Mouse (Mus musculus) neural tube, embryonic 14.5 days (tissue): ENCODE data around the gene Dll1. TPM values are rescaled to one million over a fixed set of nuclear protein-coding genes. Genes with fewer than 3 reads are reported as not detected.

ENCODE experiments used
- ATAC-seq: fragments of 200-750 bp; cut with Nextera tagmentation; 2 replicates; pipeline ENCODE4 v1.8.0; 2017; ENCODE audit warnings: low read depth, mild to moderate bottlenecking, moderate TSS enrichment, moderate library complexity
- H3K27ac ChIP-seq: fragments of 300-500 bp; sonication (generic); 2 replicates; pipeline ENCODE4 v1.5.1; 2014; ENCODE audit warnings: low read depth, mild to moderate bottlenecking, control low read depth, low read length, moderate library complexity, mixed read lengths
- H3K27me3 ChIP-seq: fragments of 300-500 bp; sonication (generic); 2 replicates; pipeline ENCODE4 v1.6.1; 2014; ENCODE audit warnings: low read length; ENCODE audit not compliant: control insufficient read depth, insufficient read depth
- H3K36me3 ChIP-seq: fragments of 300-500 bp; sonication (generic); 2 replicates; pipeline ENCODE4 v1.6.1; 2014; ENCODE audit warnings: low read length, mixed read lengths; ENCODE audit not compliant: control insufficient read depth, insufficient read depth
- H3K4me1 ChIP-seq: fragments of 300-500 bp; sonication (generic); 2 replicates; pipeline ENCODE4 v1.6.1; 2014; ENCODE audit warnings: low read length; ENCODE audit not compliant: control insufficient read depth, insufficient read depth
- H3K4me2 ChIP-seq: fragments of 300-500 bp; sonication (generic); 2 replicates; pipeline ENCODE4 v1.6.1; 2014; ENCODE audit warnings: mild to moderate bottlenecking, low read depth, low read length, control low read depth
- H3K4me3 ChIP-seq: fragments of 300-500 bp; sonication (generic); 2 replicates; pipeline ENCODE4 v1.5.1; 2014; ENCODE audit warnings: low read depth, low read length, control low read depth, mixed read lengths
- H3K9ac ChIP-seq: fragments of 300-500 bp; sonication (generic); replicated peaks from 2 replicates; pipeline ENCODE4 v1.6.1; 2014; ENCODE audit warnings: low read depth, mild to moderate bottlenecking, control low read depth, low read length, mixed read lengths
- H3K9me3 ChIP-seq: fragments of 300-500 bp; sonication (generic); 2 replicates; pipeline ENCODE4 v1.6.1; 2016; ENCODE audit warnings: low read length; ENCODE audit not compliant: control insufficient read depth
- WGBS: fragments of 180-500 bp; shearing (Covaris S2); extraction: QIAGEN DNeasy Blood & Tissue Kit; methylation state at CpG from one replicate; pipeline ENCODE4 v1.1.7; 2014; 5-methylcytosine and 5-hydroxymethylcytosine counted together
- polyA plus RNA-seq: library from polyadenylated mRNA; unstranded; fragments of >200 nt; fragmentation: Nextera tagmentation; extraction: Ambion mirVana; gene quantifications from 2 replicates; pipeline ENCODE4 v1.2.1, GENCODE M21; 2014

Dll1 gene
- polyA plus RNA-seq, 1 experiment from 2014 or later = 15.1 TPM

- no peak overlapping the region for H3K4me3 ChIP-seq
- H3K4me1 ChIP-seq = no peaks in the 10 kb centered on the region
- H3K4me2 ChIP-seq = no peak overlapping the region
- no peaks in the 10 kb centered on the region for H3K27me3 ChIP-seq
- ATAC-seq = no peak
- 93% methylated on average over 10 of the region's 10 CpGs for WGBS
- no peaks in the 10 kb centered on the region for H3K9me3 ChIP-seq
- no peak overlapping the region for H3K27ac ChIP-seq
- no peak overlapping the region for H3K9ac ChIP-seq
- peaks cover 57% of the 10 kb centered on the region for H3K36me3 ChIP-seq
Observed at GRCm38 (mm10) chr17:15409261-15409660, 32.6 kb upstream of the Dll1 start.

- 95% methylated on average over 2 of the region's 2 CpGs for WGBS
- Histone ChIP-seq H3K27ac (no peak overlapping the region), H3K27me3 (no peaks in the 10 kb centered on the region), H3K9ac (no peak overlapping the region), H3K4me2 (no peak overlapping the region), H3K9me3 (no peaks in the 10 kb centered on the region), H3K4me1 (no peaks in the 10 kb centered on the region), H3K36me3 (peaks cover 69% of the 10 kb centered on the region), H3K4me3 (no peak overlapping the region)
- ATAC-seq = no peak
Observed at GRCm38 (mm10) chr17:15406576-15406975, 29.9 kb upstream of the Dll1 start.

- Histone ChIP-seq H3K36me3 (peaks cover 31% of the 10 kb centered on the region), H3K4me3 (no peak overlapping the region), H3K27ac (no peak overlapping the region), H3K9me3 (no peaks in the 10 kb centered on the region), H3K27me3 (no peaks in the 10 kb centered on the region), H3K9ac (no peak overlapping the region), H3K4me1 (peaks cover 11% of the 10 kb centered on the region), H3K4me2 (no peak overlapping the region)
- WGBS = 97% methylated on average over 17 of the region's 17 CpGs
- ATAC-seq = no peak
Observed at GRCm38 (mm10) chr17:15401716-15402115, 25.0 kb upstream of the Dll1 start.

- Histone ChIP-seq H3K36me3 (no peaks in the 10 kb centered on the region), H3K4me1 (peaks cover 13% of the 10 kb centered on the region), H3K27me3 (no peaks in the 10 kb centered on the region), H3K4me2 (peak within 1 kb of the TSS; percentile 52), H3K9me3 (no peaks in the 10 kb centered on the region), H3K9ac (peak within 1 kb of the TSS; percentile 89), H3K4me3 (peak within 1 kb of the TSS; percentile 69), H3K27ac (peak within 1 kb of the TSS; percentile 84)
- WGBS = under 1% methylated on average over 31 of the region's 31 CpGs
- ATAC-seq = peak; percentile 97
Observed at GRCm38 (mm10) chr17:15395997-15396675, 19.5 kb upstream of the Dll1 start, which contains the start of gene Fam120b. TSS of gene Fam120b (plus strand) at chr17:15396202.

DNA sequence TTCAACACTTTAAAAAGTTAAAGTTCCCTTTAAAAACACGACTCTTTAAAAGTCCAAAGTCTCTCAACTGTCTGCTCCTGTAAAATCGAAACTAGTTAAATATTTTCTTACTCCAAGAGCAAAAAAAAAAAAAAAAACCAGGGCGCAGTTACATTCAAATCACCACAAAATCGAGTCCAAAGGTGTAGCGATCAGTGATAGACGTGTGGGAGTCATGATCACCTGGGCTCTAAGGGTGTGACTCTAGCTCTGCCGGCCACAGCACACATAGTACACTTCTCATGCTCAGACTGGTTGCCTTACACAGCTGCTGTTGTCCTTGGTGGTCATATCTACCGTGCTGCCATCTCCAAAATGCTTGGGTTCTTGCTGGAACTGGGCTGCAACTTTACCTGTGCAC is 12.7 kb upstream of the Dll1 start:
- H3K4me3 ChIP-seq = no peak overlapping the region
- H3K27ac ChIP-seq = no peak overlapping the region
- H3K4me1 ChIP-seq = no peaks in the 10 kb centered on the region
- H3K9me3 ChIP-seq = no peaks in the 10 kb centered on the region
- no peak for ATAC-seq
- H3K27me3 ChIP-seq = no peaks in the 10 kb centered on the region
- H3K36me3 ChIP-seq = no peaks in the 10 kb centered on the region
- no peak overlapping the region for H3K9ac ChIP-seq
- WGBS = 81% methylated on average over 8 of the region's 8 CpGs
- no peak overlapping the region for H3K4me2 ChIP-seq

GRCm38 (mm10) chr17:15388892-15389291 is 12.2 kb upstream of the Dll1 start:
- H3K9ac ChIP-seq = no peak overlapping the region
- H3K4me1 ChIP-seq = no peaks in the 10 kb centered on the region
- WGBS = 83% methylated on average over 4 of the region's 4 CpGs
- no peaks in the 10 kb centered on the region for H3K9me3 ChIP-seq
- H3K4me3 ChIP-seq = no peak overlapping the region
- no peaks in the 10 kb centered on the region for H3K36me3 ChIP-seq
- H3K27ac ChIP-seq = no peak overlapping the region
- no peaks in the 10 kb centered on the region for H3K27me3 ChIP-seq
- no peak overlapping the region for H3K4me2 ChIP-seq
- no peak for ATAC-seq

DNA sequence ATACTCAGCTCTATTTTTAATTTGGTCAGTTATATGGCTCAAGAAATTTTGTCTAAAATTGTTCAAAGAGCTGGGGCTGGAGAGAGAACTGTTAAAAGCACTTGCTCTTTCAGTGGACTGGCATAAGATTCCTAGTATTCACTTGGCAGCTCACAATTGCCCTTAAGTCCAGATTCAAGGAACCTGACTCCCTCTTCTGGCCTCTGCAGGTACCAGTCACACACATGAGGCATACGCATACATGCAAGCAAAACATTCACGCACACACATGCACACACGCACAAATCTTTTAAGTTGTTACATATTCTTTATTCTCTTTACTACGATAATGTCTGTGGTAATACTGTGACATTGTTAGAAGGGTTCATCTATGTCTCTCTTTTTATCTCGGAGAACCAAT is 6.7 kb upstream of the Dll1 start:
- Histone ChIP-seq H3K4me2 (no peak overlapping the region), H3K27me3 (no peaks in the 10 kb centered on the region), H3K27ac (no peak overlapping the region), H3K9ac (no peak overlapping the region), H3K4me3 (no peak overlapping the region), H3K36me3 (no peaks in the 10 kb centered on the region), H3K9me3 (no peaks in the 10 kb centered on the region), H3K4me1 (peaks cover 20% of the 10 kb centered on the region)
- no peak for ATAC-seq
- 93% methylated on average over 5 of the region's 5 CpGs for WGBS

DNA sequence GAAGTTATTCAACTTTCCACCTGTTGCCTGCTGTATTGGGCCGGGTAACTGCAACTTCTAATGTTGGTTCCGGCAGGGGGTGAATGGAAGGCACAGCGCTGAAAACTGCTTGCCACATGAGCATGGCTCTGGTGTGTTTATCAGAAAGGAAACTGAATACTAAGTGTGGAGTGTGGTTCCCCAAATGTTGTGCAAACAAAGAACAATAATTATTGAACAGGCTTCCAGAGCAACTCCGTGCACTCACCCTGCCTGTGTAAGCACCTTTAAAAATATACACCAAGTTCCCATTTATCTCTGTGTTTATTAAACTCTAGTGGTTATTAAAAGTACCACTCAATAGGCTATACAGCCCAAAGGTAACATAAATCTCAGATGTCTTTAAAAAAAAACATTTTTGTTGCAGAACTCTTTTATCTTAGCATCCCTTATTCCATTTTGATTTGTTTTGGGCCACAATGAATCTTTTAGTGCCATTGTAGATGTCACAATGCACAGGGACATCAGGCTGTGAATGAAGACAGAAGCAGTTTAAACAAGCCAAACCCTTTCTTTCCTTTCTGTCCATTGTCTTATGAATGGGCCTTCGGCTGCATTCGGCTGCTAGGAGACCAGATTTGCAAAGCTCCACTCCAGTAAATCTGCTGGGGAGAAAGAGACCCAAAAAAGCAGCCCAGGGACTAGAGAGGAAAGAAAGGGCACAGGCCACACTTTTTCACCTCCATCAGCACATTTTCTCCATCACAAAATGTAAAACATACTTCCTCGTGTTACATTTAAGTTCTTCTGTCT is 5.4 kb upstream of the Dll1 start:
- Histone ChIP-seq H3K9ac (no peak overlapping the region), H3K9me3 (no peaks in the 10 kb centered on the region), H3K36me3 (no peaks in the 10 kb centered on the region), H3K4me3 (no peak overlapping the region), H3K27ac (no peak overlapping the region), H3K4me1 (peaks cover 26% of the 10 kb centered on the region), H3K4me2 (no peak overlapping the region), H3K27me3 (no peaks in the 10 kb centered on the region)
- 10% methylated on average over 7 of the region's 7 CpGs for WGBS
- ATAC-seq = no peak
